Mouse (Mus musculus) right cerebral cortex, adult 2 months (tissue): Measurements from ENCODE around the gene Borcs7.

Experiments used
- DNase-seq, 2 experiments: peaks; one replicate each; pipeline ENCODE4 v3.0.0; 2021 to 2022; ENCODE audit warnings: low spot score in 2 of 2

Borcs7 gene

GRCm38 (mm10) chr19:46662784-46663183 is 26.9 kb upstream of the Borcs7 start:
- no peak for DNase-seq

GRCm38 (mm10) chr19:46665474-46665873 is 24.2 kb upstream of the Borcs7 start:
- DNase-seq, result peak; percentile 46 to 50

DNA sequence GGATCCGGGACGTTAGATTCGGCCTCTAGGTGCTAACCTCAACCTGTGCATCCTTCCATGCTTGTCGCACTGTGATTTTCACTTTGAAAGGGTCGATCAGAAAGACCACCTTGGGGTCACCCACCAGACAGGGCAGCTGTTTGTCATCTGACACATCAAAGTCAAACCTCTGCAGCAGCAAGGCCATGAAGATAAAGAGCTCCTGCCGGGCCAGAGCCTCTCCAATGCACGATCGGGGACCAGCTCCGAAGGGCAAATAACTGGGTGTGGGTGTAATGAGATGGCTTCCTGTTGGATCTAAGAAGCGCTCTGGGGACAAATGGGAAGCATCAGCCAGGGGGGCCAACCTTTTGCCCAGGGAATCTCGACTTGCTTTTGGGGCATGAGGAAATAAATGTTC is 22.4 kb upstream of the Borcs7 start:
- DNase-seq, result no peak

DNA sequence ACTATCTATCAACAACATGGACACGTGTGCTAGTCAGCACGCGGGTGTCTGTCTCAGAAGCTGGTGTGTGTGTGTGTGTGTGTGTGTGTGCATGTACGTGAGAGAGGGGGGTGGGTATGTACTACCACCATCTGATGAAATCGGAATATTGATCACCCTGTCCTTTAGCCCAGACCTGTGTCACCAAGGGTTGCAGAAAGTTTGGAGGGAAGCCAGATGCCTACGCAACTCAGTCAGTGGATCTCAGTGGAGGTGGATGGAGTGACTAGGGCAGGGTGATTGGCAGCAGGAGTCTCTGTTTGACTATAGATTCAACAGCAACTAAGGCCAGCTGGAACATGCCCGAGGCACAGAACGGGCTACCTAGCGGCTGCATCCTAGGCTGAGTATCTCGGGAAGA is 21.4 kb upstream of the Borcs7 start:
- no peak for DNase-seq

- no peak for DNase-seq
These were observed 19.9 kb upstream of the Borcs7 start for GRCm38 (mm10) chr19:46669802-46670201.

GRCm38 (mm10) chr19:46670691-46671090 is 19.0 kb upstream of the Borcs7 start:
- peak; percentile 60 to 63 for DNase-seq

GRCm38 (mm10) chr19:46672766-46673418 is 16.8 kb upstream of the Borcs7 start, which contains the start of gene Cyp17a1:
Gene Cyp17a1, minus strand, starts transcription at chr19:46673172.
- no peak for DNase-seq

- DNase-seq, result no peak
These were observed 14.1 kb upstream of the Borcs7 start for GRCm38 (mm10) chr19:46675641-46676040.

GRCm38 (mm10) chr19:46679720-46680383 is 9.9 kb upstream of the Borcs7 start:
- no peak for DNase-seq

DNA sequence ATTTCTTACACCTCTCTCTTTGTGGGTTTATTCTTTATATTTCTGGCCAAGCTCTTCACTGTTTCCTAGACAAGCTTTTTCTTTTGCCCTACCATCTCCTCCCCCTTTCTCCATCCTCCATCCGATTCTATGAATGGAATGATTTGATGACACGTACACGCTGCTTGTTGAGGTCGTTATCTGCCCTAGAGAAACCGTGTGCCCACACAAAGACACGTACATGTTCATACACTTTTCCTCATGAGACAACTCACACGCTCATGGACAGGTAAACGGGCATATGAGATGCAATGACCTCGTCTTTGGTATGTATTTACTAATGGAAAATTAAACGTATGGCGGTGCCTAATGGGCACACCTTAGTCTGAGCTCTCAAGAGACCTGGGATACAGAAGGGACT is 681 bp downstream of the Borcs7 start:
- DNase-seq, result no peak

- no peak for DNase-seq
These were observed 1.4 kb downstream of the Borcs7 start for GRCm38 (mm10) chr19:46691078-46691477.

- no peak for DNase-seq
These were observed 3.4 kb downstream of the Borcs7 start for GRCm38 (mm10) chr19:46693146-46693545.

DNA sequence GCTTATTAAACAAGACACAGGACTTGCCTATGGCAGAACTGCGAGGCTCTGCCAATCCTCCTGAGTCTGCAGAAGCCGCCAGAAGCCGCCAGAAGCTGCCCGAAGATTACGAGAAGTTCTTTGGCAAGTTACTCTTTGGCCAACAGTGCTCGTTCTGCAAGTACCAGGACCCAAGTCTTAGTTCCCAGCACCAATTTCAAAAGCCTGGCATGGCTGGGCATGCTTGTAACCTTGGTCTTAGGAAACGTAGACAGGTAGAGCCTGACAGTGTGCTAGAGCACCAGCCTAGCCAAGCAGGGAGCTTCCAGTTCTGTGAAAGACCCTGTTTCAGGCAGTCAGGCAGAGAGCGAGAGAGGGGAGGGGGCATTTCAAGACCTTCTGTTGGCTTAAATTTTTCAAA is 6.8 kb downstream of the Borcs7 start:
- DNase-seq, result no peak

DNA sequence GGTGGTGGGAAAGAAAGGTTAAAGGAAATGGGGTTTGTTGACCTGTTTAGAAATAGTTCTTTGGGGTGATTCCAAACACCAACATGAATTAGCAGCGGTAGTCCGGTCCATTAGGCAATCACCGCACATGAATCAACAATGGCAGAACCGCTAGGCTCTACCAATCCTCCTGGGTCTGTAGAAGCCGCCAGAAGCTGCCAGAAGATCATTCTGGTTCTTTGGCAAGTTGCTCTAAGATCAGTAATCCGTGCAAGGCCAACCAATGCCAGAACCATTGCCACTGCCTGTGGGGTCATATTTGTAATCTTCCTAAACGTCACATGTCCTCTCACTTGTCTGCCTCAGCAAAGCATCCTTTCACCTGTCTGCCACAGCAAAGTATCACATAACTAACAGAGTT is 7.2 kb downstream of the Borcs7 start:
- no peak for DNase-seq

DNA sequence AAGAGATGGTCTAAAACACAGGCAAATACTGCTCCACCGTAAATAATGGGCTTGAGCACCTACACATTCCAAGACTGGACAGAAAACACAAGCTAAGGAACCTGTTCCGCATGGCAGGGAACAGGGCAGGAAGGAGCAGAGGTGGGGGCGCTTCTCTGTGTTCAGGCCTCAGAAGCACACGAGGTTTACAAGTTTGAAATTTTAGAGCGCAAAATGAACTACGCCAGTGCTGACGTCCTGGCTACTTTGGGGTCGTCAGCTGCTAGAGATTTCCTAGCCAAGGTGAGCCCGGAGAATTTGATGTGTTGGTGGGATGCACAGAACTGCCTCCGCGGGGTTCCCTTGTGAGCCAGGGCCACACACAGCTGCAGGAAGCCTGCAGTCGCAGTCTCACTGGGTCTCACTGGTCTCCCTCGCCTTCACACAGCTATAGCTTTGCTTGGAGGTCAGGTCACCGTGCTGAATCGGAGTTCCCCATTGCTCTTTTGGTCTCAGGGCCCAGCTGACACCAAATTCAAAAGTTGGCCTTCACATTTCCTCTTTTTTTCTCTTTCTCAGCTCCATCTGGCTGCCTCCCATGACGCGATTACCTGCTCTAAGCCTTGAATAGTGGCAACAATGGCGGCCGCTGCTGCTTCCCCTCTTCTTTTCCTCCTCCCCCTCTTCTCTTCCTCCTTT is 8.3 kb downstream of the Borcs7 start:
- no peak for DNase-seq

DNA sequence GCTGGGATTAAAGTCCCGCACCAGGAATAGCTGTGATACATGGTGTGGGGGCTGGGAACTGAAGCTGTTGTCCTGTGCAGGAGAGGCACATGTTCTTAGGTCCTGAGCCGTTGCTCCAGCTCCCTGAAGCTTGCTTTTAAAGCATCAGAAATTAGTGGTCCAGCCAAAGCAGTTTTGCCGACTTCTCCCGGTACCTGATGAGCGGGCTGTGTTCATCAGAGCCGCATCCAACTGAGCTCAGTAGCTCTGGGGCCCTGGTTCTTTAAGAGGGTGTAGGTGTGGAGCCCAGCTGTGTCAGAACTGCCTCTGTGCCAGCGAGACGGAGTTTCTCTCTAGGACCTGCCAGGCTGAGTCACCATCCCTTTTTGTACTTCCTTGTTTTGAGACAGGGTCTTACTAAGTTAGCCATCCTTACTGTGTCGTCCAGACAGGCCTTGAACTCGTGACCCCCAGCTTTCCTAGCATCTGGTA is 9.3 kb downstream of the Borcs7 start:
- peak; percentile 37 to 42 for DNase-seq

DNA sequence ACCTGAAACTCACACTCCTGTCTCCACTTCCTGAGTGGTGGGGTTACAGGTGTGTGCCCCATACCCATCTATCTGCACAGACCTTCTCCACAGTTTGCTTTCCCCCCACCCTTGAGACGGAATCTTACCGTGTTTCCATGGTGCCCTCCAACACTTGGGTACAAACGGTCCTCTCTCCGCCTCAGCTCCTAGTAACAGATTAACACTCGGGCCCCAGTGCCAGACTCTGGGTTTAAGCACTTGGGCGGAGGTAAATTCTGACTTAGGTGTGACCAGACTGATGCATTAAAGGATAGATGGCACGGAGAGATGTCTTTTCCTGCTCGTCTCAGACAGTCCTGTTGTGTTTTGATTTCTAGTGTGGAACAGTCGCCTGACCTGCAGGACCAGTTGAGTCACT is 11.4 kb downstream of the Borcs7 start:
- no peak for DNase-seq

GRCm38 (mm10) chr19:46705779-46706495 is 16.2 kb downstream of the Borcs7 start:
- no peak for DNase-seq

DNA sequence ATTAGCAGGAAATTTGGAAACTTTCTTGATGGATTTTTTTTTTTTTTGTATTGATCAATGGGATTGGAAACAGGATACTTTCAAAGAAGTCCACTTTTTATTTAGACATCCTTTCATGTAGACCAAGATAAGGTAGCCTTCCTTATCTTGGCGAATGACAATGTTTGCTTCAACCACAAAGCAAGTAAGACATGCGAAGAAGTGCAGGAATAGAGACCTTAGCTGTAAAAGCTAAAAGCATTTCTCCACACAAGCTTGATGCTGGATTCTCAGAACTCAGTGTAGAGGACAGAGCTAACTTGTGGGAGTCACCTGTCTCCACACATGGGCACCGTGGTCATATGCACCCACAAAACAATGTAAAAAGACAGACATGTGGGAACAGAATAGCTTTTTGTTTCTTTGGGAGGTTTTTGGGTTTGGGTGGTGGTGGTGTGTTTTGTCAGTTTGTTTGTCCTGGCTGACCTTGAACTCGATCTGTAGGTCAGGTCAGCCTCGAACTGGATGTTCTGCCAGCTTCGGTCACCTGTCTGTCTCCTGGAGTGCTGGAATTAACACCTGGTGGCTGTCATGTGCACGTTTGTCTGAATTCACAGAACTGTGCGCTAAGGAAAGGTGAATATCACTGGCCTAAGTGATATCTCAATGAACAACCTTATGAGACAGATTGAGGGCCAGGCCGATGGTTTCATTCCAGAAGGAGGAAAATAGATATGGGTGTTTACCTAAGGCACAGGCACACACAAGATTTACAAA is 17.0 kb downstream of the Borcs7 start:
- no peak for DNase-seq

GRCm38 (mm10) chr19:46707296-46708151 is 17.8 kb downstream of the Borcs7 start, which contains the start of gene As3mt:
Gene As3mt, plus strand, starts transcription at chr19:46707458.
- DNase-seq, result no peak
